20 mouse cellular contexts compared by ENCODE assay signal in genomic region chr8:106311967-106312366, GRCm38 (mm10). TPM values are rescaled to one million over a fixed set of nuclear protein-coding genes. Genes with fewer than 3 reads are reported as not detected.
A peak's percentile ranks its signal among the peaks of the same experiment; 100 is the strongest.
DNase-seq lines count a peak whose midpoint lies in the region; ATAC-seq and TF ChIP-seq lines count a peak whose summit lies in the region.
"Had no signal": no experiment of that assay in that cellular context is flagged by ENCODE, and none has a peak within 500 bp of the region (broad histone marks: within the 10 kb centered on the region; RNA-seq: fewer than 3 reads in every experiment).

No protein-coding gene starts in this region.

- intact Hi-C loops in heart, adult 2 months (cut with DNase I): no loop called here

- no peaks in the 10 kb centered on the region for H3K27me3 ChIP-seq in heart, adult 2 months (ENCODE audit: control insufficient read depth, insufficient read depth, low read length)
- no peaks in the 10 kb centered on the region for H3K27me3 ChIP-seq in heart, embryonic 11.5 days (ENCODE audit: control insufficient read depth, insufficient read depth, low read length)
- H3K27me3 ChIP-seq in liver, embryonic 14.5 days (ENCODE audit: control insufficient read depth, insufficient read depth, low read length): no peaks in the 10 kb centered on the region
- no peaks in the 10 kb centered on the region for H3K27me3 ChIP-seq in liver, embryonic 11.5 days (replicated peaks; ENCODE audit: control insufficient read depth, insufficient read depth, low read length)
- H3K27me3 ChIP-seq in ES-Bruce4 (ENCODE audit: control insufficient read depth, insufficient read depth, low read length, poor library complexity, severe bottlenecking): no peaks in the 10 kb centered on the region
- H3K27me3 ChIP-seq: hindbrain, embryonic 15.5 days; liver, embryonic 13.5 days; neural tube, embryonic 13.5 days had no signal

- no peak for TF ChIP-seq POLR2A in heart, adult 2 months (IDR thresholded peaks at IDR 0.05; ENCODE audit: insufficient read depth, low read depth, low read length)
- TF ChIP-seq POLR2A in ES-Bruce4 (IDR thresholded peaks at IDR 0.05; ENCODE audit: insufficient read depth, low read length): no peak
- TF ChIP-seq POLR2A in cortical plate, adult 2 months (IDR thresholded peaks at IDR 0.05; ENCODE audit: extremely low read depth, insufficient read depth, low read length): no peak

- no peak overlapping the region for H3K4me3 ChIP-seq in heart, adult 2 months
- no peak overlapping the region for H3K4me3 ChIP-seq in heart, embryonic 11.5 days (ENCODE audit: low read depth, low read length)
- no peak overlapping the region for H3K4me3 ChIP-seq in liver, embryonic 14.5 days (ENCODE audit: insufficient read depth in 1 of 2, low read depth in 2 of 2, low read length in 2 of 2)
- H3K4me3 ChIP-seq in liver, embryonic 11.5 days (ENCODE audit: low read depth, low read length): no peak overlapping the region
- H3K4me3 ChIP-seq in ES-Bruce4 (ENCODE audit: low read depth, low read length): no peak overlapping the region
- no peak overlapping the region for H3K4me3 ChIP-seq in cortical plate, adult 2 months (ENCODE audit: insufficient read depth, low read length)
- H3K4me3 ChIP-seq: hindbrain, embryonic 15.5 days; liver, embryonic 13.5 days; neural tube, embryonic 13.5 days had no signal

- H3K36me3 ChIP-seq in heart, adult 2 months (ENCODE audit: control insufficient read depth, insufficient read depth, low read length): no peaks in the 10 kb centered on the region
- no peaks in the 10 kb centered on the region for H3K36me3 ChIP-seq in heart, embryonic 11.5 days (ENCODE audit: control insufficient read depth, insufficient read depth, low read length)
- no peaks in the 10 kb centered on the region for H3K36me3 ChIP-seq in liver, embryonic 14.5 days (replicated peaks; ENCODE audit: control insufficient read depth, insufficient read depth, low read depth)
- no peaks in the 10 kb centered on the region for H3K36me3 ChIP-seq in liver, embryonic 11.5 days (ENCODE audit: control insufficient read depth, insufficient read depth, low read length)
- no peaks in the 10 kb centered on the region for H3K36me3 ChIP-seq in ES-Bruce4 (ENCODE audit: control insufficient read depth, insufficient read depth, low read length, poor library complexity, severe bottlenecking)
- H3K36me3 ChIP-seq: hindbrain, embryonic 15.5 days; liver, embryonic 13.5 days; neural tube, embryonic 13.5 days had no signal

- no peak overlapping the region for H3K9ac ChIP-seq in heart, adult 2 months (ENCODE audit: low read depth, low read length)
- no peak overlapping the region for H3K9ac ChIP-seq in heart, embryonic 11.5 days (ENCODE audit: low read depth, low read length)
- H3K9ac ChIP-seq in liver, embryonic 14.5 days (replicated peaks): no peak overlapping the region
- no peak overlapping the region for H3K9ac ChIP-seq in liver, embryonic 11.5 days (ENCODE audit: low read depth, low read length)
- H3K9ac ChIP-seq in ES-Bruce4 (ENCODE audit: low read depth, poor library complexity, severe bottlenecking): no peak overlapping the region
- H3K9ac ChIP-seq: hindbrain, embryonic 15.5 days; liver, embryonic 13.5 days; neural tube, embryonic 13.5 days had no signal

- peak; percentile 48 for TF ChIP-seq CTCF in heart, adult 2 months (IDR thresholded peaks at IDR 0.05)
- TF ChIP-seq CTCF in liver, embryonic 14.5 days (IDR thresholded peaks at IDR 0.05; ENCODE audit: low read depth): peak; percentile 34; the same call in 1 of the 2 replicates
- peak; percentile 0 for TF ChIP-seq CTCF in ES-Bruce4 (IDR thresholded peaks at IDR 0.05; ENCODE audit: low read depth, low read length)
- 0 out of 2 replicates have a peak, but pooled peaks have one; percentile 4 for TF ChIP-seq CTCF in cortical plate, adult 2 months (IDR thresholded peaks at IDR 0.05; ENCODE audit: extremely low read depth, insufficient read depth, low read length)

- 95% methylated on average over 1 of the region's 1 CpGs for WGBS in heart, adult 2 months
- 83% methylated on average over 1 of the region's 1 CpGs for WGBS in heart, embryonic 11.5 days (ENCODE audit: insufficient replicate concordance)
- 79% methylated on average over 1 of the region's 1 CpGs for WGBS in liver, embryonic 14.5 days (ENCODE audit: insufficient replicate concordance)
- 84% methylated on average over 1 of the region's 1 CpGs for WGBS in liver, embryonic 11.5 days

- no peak overlapping the region for H3K27ac ChIP-seq in heart, adult 2 months
- H3K27ac ChIP-seq in heart, embryonic 11.5 days (ENCODE audit: low read depth, low read length): no peak overlapping the region
- no peak overlapping the region for H3K27ac ChIP-seq in liver, embryonic 14.5 days
- H3K27ac ChIP-seq in liver, embryonic 11.5 days (ENCODE audit: low read depth, low read length): no peak overlapping the region
- H3K27ac ChIP-seq in ES-Bruce4 (ENCODE audit: insufficient read depth, low read length): no peak overlapping the region
- H3K27ac ChIP-seq in cortical plate, adult 2 months (ENCODE audit: insufficient read depth, low read length): no peak overlapping the region
- H3K27ac ChIP-seq: hindbrain, embryonic 15.5 days; liver, embryonic 13.5 days; neural tube, embryonic 13.5 days had no signal

- no peak for ATAC-seq in heart, embryonic 11.5 days (replicated peaks; ENCODE audit: insufficient number of reproducible peaks, low FRiP score, low TSS enrichment)
- no peak for ATAC-seq in liver, embryonic 14.5 days (ENCODE audit: insufficient read depth)
- no peak for ATAC-seq in liver, embryonic 11.5 days (replicated peaks; ENCODE audit: low FRiP score)

- H3K4me2 ChIP-seq in heart, embryonic 11.5 days: no peak overlapping the region
- no peak overlapping the region for H3K4me2 ChIP-seq in liver, embryonic 14.5 days (ENCODE audit: low read depth)
- no peak overlapping the region for H3K4me2 ChIP-seq in liver, embryonic 11.5 days
- H3K4me2 ChIP-seq: hindbrain, embryonic 15.5 days; liver, embryonic 13.5 days; neural tube, embryonic 13.5 days had no signal

- H3K79me2 ChIP-seq in heart, adult 2 months (replicated peaks; ENCODE audit: control insufficient read depth, insufficient read depth, low read length): no peaks in the 10 kb centered on the region

- no peaks in the 10 kb centered on the region for H3K9me3 ChIP-seq in heart, embryonic 11.5 days (replicated peaks; ENCODE audit: control insufficient read depth, low read length)
- no peaks in the 10 kb centered on the region for H3K9me3 ChIP-seq in liver, embryonic 14.5 days (ENCODE audit: control insufficient read depth, low read length)
- no peaks in the 10 kb centered on the region for H3K9me3 ChIP-seq in liver, embryonic 11.5 days (ENCODE audit: control insufficient read depth, low read length)
- H3K9me3 ChIP-seq in ES-Bruce4 (replicated peaks; ENCODE audit: control insufficient read depth, insufficient read depth, low read length, poor library complexity, severe bottlenecking): no peaks in the 10 kb centered on the region
- H3K9me3 ChIP-seq: hindbrain, embryonic 15.5 days; liver, embryonic 13.5 days; neural tube, embryonic 13.5 days had no signal

- no peak for DNase-seq in heart, adult 2 months
- DNase-seq in liver, embryonic 14.5 days (ENCODE audit: low read depth in 3 of 3, low spot score in 3 of 3): no peak
- no peak for DNase-seq in liver, embryonic 11.5 days (ENCODE audit: low spot score)
- no peak for DNase-seq in adipocyte (ENCODE audit: low spot score)
- DNase-seq in layer of hippocampus, postnatal 36 days: no peak
- DNase-seq: adrenal gland, postnatal 25 days; B cell, adult 2 months; cerebellum, adult 9-10 months; gastrocnemius, postnatal 10 days; heart, postnatal 14 days; kidney, adult 18-20 months; kidney, postnatal 36 days; liver, embryonic 13.5 days; lung, postnatal 36 days; thymus, postnatal 4 days had no signal

- no peak for TF ChIP-seq EP300 in heart, adult 2 months (IDR thresholded peaks at IDR 0.05; ENCODE audit: insufficient read depth, low read depth, low read length)
- TF ChIP-seq EP300 in liver, embryonic 14.5 days (IDR thresholded peaks at IDR 0.05; ENCODE audit: low read depth): no peak
- no peak for TF ChIP-seq EP300 in ES-Bruce4 (IDR thresholded peaks at IDR 0.05; ENCODE audit: insufficient read depth, low read depth, low read length)

- H3K4me1 ChIP-seq in heart, adult 2 months (ENCODE audit: control insufficient read depth, insufficient read depth, low read length): peaks cover 8% of the 10 kb centered on the region
- H3K4me1 ChIP-seq in heart, embryonic 11.5 days (ENCODE audit: control insufficient read depth, insufficient read depth, low read length): no peaks in the 10 kb centered on the region
- peaks cover 0 to 11% of the 10 kb centered on the region in 2 experiments; a peak in 1 of 4 replicates for H3K4me1 ChIP-seq in liver, embryonic 14.5 days (replicated peaks; ENCODE audit: control insufficient read depth in 2 of 2, insufficient read depth in 2 of 2, low read length in 1 of 2)
- peaks cover 2% of the 10 kb centered on the region; the same call in 1 of the 2 replicates for H3K4me1 ChIP-seq in liver, embryonic 11.5 days (replicated peaks; ENCODE audit: control insufficient read depth, insufficient read depth, low read length)
- H3K4me1 ChIP-seq in ES-Bruce4 (ENCODE audit: control insufficient read depth, insufficient read depth, low read length): no peaks in the 10 kb centered on the region
- peaks cover 10% of the 10 kb centered on the region for H3K4me1 ChIP-seq in cortical plate, adult 2 months (ENCODE audit: control insufficient read depth, insufficient read depth, low read length)

RNA-seq across cellular contexts. Expression of gene Smpd3, which starts 25.8 kb away (rescaled TPM):
- 1 to 10 TPM; 3.1 TPM for total RNA-seq in heart, adult 2 months (2021)
- 2.1 and 2.4 TPM in 2 replicates for polyA plus RNA-seq in heart, adult 2 months (2012; rRNA removed)
- 2.0 and 2.3 TPM in 2 replicates for polyA plus RNA-seq in heart, embryonic 11.5 days (2014; fragmentation: Nextera tagmentation; extraction: Ambion mirVana)
- 0.22 and 0.34 TPM in 2 replicates for polyA plus RNA-seq in liver, embryonic 14.5 days (2012; rRNA removed)
- 0.34 and 0.38 TPM in 2 replicates for polyA plus RNA-seq in liver, embryonic 14.5 days (2014; fragmentation: Nextera tagmentation; extraction: Ambion mirVana)
- polyA plus RNA-seq in liver, embryonic 11.5 days (2014; fragmentation: Nextera tagmentation; extraction: Ambion mirVana): 1.3 and 2.2 TPM in 2 replicates
- 0.12 and 0.49 TPM in 2 replicates for polyA plus RNA-seq in ES-Bruce4 (2011; ENCODE audit: insufficient read depth, insufficient read length, low read depth, missing spikeins)
- polyA plus RNA-seq in cortical plate, adult 2 months (2012; rRNA removed): 26.4 and 31.9 TPM in 2 replicates
- 10 to 100 TPM; 72.6 to 77.2 TPM for total RNA-seq in layer of hippocampus, postnatal 36 days (2021)
